Comparison of ENCODE assay signal across 9 mouse cellular contexts in genomic region chr4:137739151-137739923, GRCm38 (mm10). TPM values are rescaled to one million over a fixed set of nuclear protein-coding genes. Genes with fewer than 3 reads are reported as not detected.
DNase-seq lines count a peak whose midpoint lies in the region; ATAC-seq and TF ChIP-seq lines count a peak whose summit lies in the region.
"Had no signal": no experiment of that assay in that cellular context is flagged by ENCODE, and none has a peak within 500 bp of the region (broad histone marks: within the 10 kb centered on the region; RNA-seq: fewer than 3 reads in every experiment).

No protein-coding gene starts in this region.

- no peak overlapping the region for H3K27ac ChIP-seq in layer of hippocampus, adult 2 months
- H3K27ac ChIP-seq in hindbrain, embryonic 14.5 days: no peak overlapping the region
- H3K27ac ChIP-seq in liver, embryonic 15.5 days (replicated peaks): no peak overlapping the region
- H3K27ac ChIP-seq in neural tube, embryonic 15.5 days (replicated peaks): 0 out of 2 replicates have a peak overlapping the region, but pooled peaks have one; percentile 24
- H3K27ac ChIP-seq: limb, embryonic 15.5 days had no signal

- peaks cover 10% of the 10 kb centered on the region; the same call in 1 of the 2 replicates for H3K4me1 ChIP-seq in hindbrain, embryonic 14.5 days (replicated peaks; ENCODE audit: control insufficient read depth, insufficient read depth, low read length)
- peaks cover 13% of the 10 kb centered on the region; the same call in 1 of the 2 replicates for H3K4me1 ChIP-seq in liver, embryonic 15.5 days (replicated peaks)
- peaks cover 16% of the 10 kb centered on the region for H3K4me1 ChIP-seq in neural tube, embryonic 15.5 days

- H3K4me2 ChIP-seq in hindbrain, embryonic 14.5 days (replicated peaks): peak overlapping the region; percentile 41
- no peak overlapping the region for H3K4me2 ChIP-seq in liver, embryonic 15.5 days
- H3K4me2 ChIP-seq in neural tube, embryonic 15.5 days: peak overlapping the region; percentile 53
- H3K4me2 ChIP-seq: limb, embryonic 15.5 days had no signal

- no peak for TF ChIP-seq CTCF in layer of hippocampus, adult 2 months (conservative IDR thresholded peaks at IDR 0.05)

- peak; percentile 37 to 58 for DNase-seq in layer of hippocampus, postnatal 10 days (ENCODE audit: low spot score in 2 of 2)
- DNase-seq in layer of hippocampus, adult 2 months (ENCODE audit: low spot score in 2 of 2): no peak
- peak; percentile 89 for DNase-seq in embryo, embryonic 10 days (ENCODE audit: low spot score)
- DNase-seq in hindbrain, embryonic 14.5 days (ENCODE audit: low spot score): peak; percentile 79
- DNase-seq in urinary bladder, postnatal 4 days (ENCODE audit: low spot score in 2 of 2): no peak
- DNase-seq in left cerebral cortex, postnatal 36 days (ENCODE audit: low spot score in 2 of 2): no peak

- no peaks in the 10 kb centered on the region for H3K9me3 ChIP-seq in hindbrain, embryonic 14.5 days (ENCODE audit: control insufficient read depth, low read length)
- H3K9me3 ChIP-seq in liver, embryonic 15.5 days (replicated peaks): no peaks in the 10 kb centered on the region
- no peaks in the 10 kb centered on the region for H3K9me3 ChIP-seq in neural tube, embryonic 15.5 days (replicated peaks)
- H3K9me3 ChIP-seq: limb, embryonic 15.5 days had no signal

- 51% methylated on average over 9 of the region's 9 CpGs for WGBS in hindbrain, embryonic 14.5 days
- 40% methylated on average over 9 of the region's 9 CpGs for WGBS in liver, embryonic 15.5 days (ENCODE audit: insufficient replicate concordance)
- WGBS in neural tube, embryonic 15.5 days: 55% methylated on average over 9 of the region's 9 CpGs

- peak; percentile 71; the same call in 1 of the 2 replicates for ATAC-seq in hindbrain, embryonic 14.5 days (ENCODE audit: low FRiP score)
- ATAC-seq in liver, embryonic 15.5 days (ENCODE audit: insufficient read depth): peak; percentile 10; the same call in 1 of the 2 replicates
- ATAC-seq in neural tube, embryonic 15.5 days (ENCODE audit: low FRiP score): peak; percentile 71; the same call in 1 of the 2 replicates

- H3K36me3 ChIP-seq in hindbrain, embryonic 14.5 days (replicated peaks; ENCODE audit: control insufficient read depth, insufficient read depth): no peaks in the 10 kb centered on the region
- H3K36me3 ChIP-seq in liver, embryonic 15.5 days (replicated peaks): no peaks in the 10 kb centered on the region
- H3K36me3 ChIP-seq in neural tube, embryonic 15.5 days: no peaks in the 10 kb centered on the region
- H3K36me3 ChIP-seq: limb, embryonic 15.5 days had no signal

- no peak overlapping the region for H3K4me3 ChIP-seq in layer of hippocampus, adult 2 months
- H3K4me3 ChIP-seq in hindbrain, embryonic 14.5 days (replicated peaks; ENCODE audit: low read length): no peak overlapping the region
- no peak overlapping the region for H3K4me3 ChIP-seq in liver, embryonic 15.5 days (replicated peaks)
- 0 out of 2 replicates have a peak overlapping the region, but pooled peaks have one; percentile 12 for H3K4me3 ChIP-seq in neural tube, embryonic 15.5 days (replicated peaks)
- H3K4me3 ChIP-seq: limb, embryonic 15.5 days had no signal

- intact Hi-C loops in left cerebral cortex, postnatal 36 days (cut with DNase I): no loop called here

- no peaks in the 10 kb centered on the region for H3K27me3 ChIP-seq in hindbrain, embryonic 14.5 days (ENCODE audit: control insufficient read depth, insufficient read depth, low read length)
- peaks cover 61% of the 10 kb centered on the region for H3K27me3 ChIP-seq in liver, embryonic 15.5 days
- no peaks in the 10 kb centered on the region for H3K27me3 ChIP-seq in neural tube, embryonic 15.5 days (replicated peaks)
- H3K27me3 ChIP-seq: limb, embryonic 15.5 days had no signal

- H3K9ac ChIP-seq in hindbrain, embryonic 14.5 days: no peak overlapping the region; the same call in 1 of the 2 replicates
- H3K9ac ChIP-seq in liver, embryonic 15.5 days: no peak overlapping the region
- no peak overlapping the region for H3K9ac ChIP-seq in neural tube, embryonic 15.5 days (replicated peaks)
- H3K9ac ChIP-seq: limb, embryonic 15.5 days had no signal

RNA-seq across cellular contexts. Expression of gene Alpl, which starts 56.8 kb away (rescaled TPM):
- 1 to 10 TPM; 6.0 to 7.4 TPM for total RNA-seq in layer of hippocampus, postnatal 10 days (2021)
- total RNA-seq in layer of hippocampus, adult 2 months (2021): 1 to 10 TPM; 6.8 to 7.2 TPM
- polyA plus RNA-seq in hindbrain, embryonic 14.5 days (2014; fragmentation: Nextera tagmentation; extraction: Ambion mirVana): 8.3 and 10.2 TPM in 2 replicates
- polyA plus RNA-seq in liver, embryonic 15.5 days (2015; fragmentation: Nextera tagmentation; extraction: Ambion mirVana): 9.7 and 12.0 TPM in 2 replicates
- 12.0 and 14.6 TPM in 2 replicates for polyA plus RNA-seq in neural tube, embryonic 15.5 days (2015; fragmentation: Nextera tagmentation; extraction: Ambion mirVana)
- 1 to 10 TPM; 6.2 to 7.4 TPM for total RNA-seq in left cerebral cortex, postnatal 36 days (2021)

Comparison
In these comparisons a context has a peak if more than half of its experiments do, and no peak if none do; other contexts are left out.
1. DNase-seq: peak in layer of hippocampus, postnatal 10 days (2 of 2), embryo, embryonic 10 days (single experiment) and hindbrain, embryonic 14.5 days (single experiment); none in layer of hippocampus, adult 2 months (0 of 2), urinary bladder, postnatal 4 days (0 of 2) and left cerebral cortex, postnatal 36 days (0 of 2).
2. ATAC-seq: peak in every context shown above with its lines; median percentile 71 in hindbrain, embryonic 14.5 days; 71 in neural tube, embryonic 15.5 days; 10 in liver, embryonic 15.5 days.